Mouse (Mus musculus): ENCODE measurements around the gene 4632433K11Rik. TPM values are rescaled to one million over a fixed set of nuclear protein-coding genes. Genes with fewer than 3 reads are reported as not detected.
"Not testable (repeated sequence)": the region's sequence is repeated elsewhere in the genome, so short reads cannot be mapped to it uniquely, and the experiment has no call there.

4632433K11Rik gene
- polyA plus RNA-seq, 1 experiment from 2014 or later: not detected

DNA sequence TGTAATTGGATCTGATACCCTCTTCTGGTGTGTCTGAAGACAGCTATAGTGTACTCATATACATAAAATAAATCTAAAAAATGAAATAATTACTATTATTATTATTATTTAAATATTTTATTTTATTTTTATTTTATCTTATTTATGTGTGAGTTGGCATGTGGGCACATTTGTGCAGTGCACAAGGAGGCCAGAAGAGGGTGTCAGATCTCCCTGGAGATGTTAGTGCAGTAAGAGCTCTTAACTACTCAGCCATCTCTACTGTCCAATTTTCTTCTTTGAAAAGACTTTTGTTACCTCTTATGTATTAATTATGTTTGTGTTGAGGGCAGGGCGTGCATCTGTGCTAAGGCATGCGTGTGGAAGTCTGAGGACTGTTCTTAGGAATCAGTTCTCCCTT lies 34.0 kb upstream of the 4632433K11Rik start:
- no peak for ATAC-seq (ENCODE audit: low FRiP score, low TSS enrichment)
- no peak for DNase-seq
- 82% methylated on average over 2 of the region's 2 CpGs for WGBS

DNA sequence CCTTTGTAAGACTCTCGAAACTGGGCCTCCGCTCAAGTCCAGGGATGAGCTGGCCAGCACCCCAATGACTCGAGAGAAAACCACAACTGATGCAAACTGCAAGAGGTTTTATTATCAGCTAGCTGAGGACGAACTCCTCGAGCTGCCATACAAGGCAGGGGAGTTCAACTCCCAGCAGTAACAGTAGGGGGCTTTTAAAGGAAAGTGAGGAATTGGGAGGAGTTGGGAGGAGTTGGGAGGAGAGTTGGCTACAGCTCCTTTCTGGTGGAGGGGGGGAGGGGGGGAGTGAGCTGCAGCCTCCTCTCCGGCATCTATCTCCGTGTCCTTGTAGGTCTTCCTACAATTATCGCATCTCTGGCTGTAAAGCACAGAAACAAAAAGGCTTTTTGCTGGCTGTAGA lies 31.0 kb upstream of the 4632433K11Rik start:
- H3K4me3 ChIP-seq (replicated peaks; ENCODE audit: low read depth, low read length); H3K9me3 ChIP-seq (ENCODE audit: control insufficient read depth, low read length); H3K27me3 ChIP-seq (ENCODE audit: control insufficient read depth, insufficient read depth, low read length); H3K27ac ChIP-seq (replicated peaks; ENCODE audit: low read depth, low read length); DNase-seq; H3K4me2 ChIP-seq (ENCODE audit: low read length); H3K4me1 ChIP-seq (ENCODE audit: control insufficient read depth, insufficient read depth, low read length); ATAC-seq (ENCODE audit: low FRiP score, low TSS enrichment); H3K9ac ChIP-seq (replicated peaks; ENCODE audit: low read length): not testable (repeated sequence)
- peaks cover 13% of the 10 kb centered on the region for H3K36me3 ChIP-seq (ENCODE audit: control insufficient read depth, insufficient read depth, low read length)
- 75% methylated on average over 8 of the region's 8 CpGs for WGBS

More for the DNA sequence above, 34.0 kb upstream of the 4632433K11Rik start:
- no peaks in the 10 kb centered on the region for H3K9me3 ChIP-seq (ENCODE audit: control insufficient read depth, low read length)
- H3K4me2 ChIP-seq (ENCODE audit: low read length): no peak overlapping the region
- peaks cover 5% of the 10 kb centered on the region for H3K4me1 ChIP-seq (ENCODE audit: control insufficient read depth, insufficient read depth, low read length)
- H3K27ac ChIP-seq (replicated peaks; ENCODE audit: low read depth, low read length): no peak overlapping the region
- H3K27me3 ChIP-seq (ENCODE audit: control insufficient read depth, insufficient read depth, low read length): no peaks in the 10 kb centered on the region
- H3K9ac ChIP-seq (replicated peaks; ENCODE audit: low read length): no peak overlapping the region
- no peaks in the 10 kb centered on the region for H3K36me3 ChIP-seq (ENCODE audit: control insufficient read depth, insufficient read depth, low read length)
- H3K4me3 ChIP-seq (replicated peaks; ENCODE audit: low read depth, low read length): no peak overlapping the region

DNA sequence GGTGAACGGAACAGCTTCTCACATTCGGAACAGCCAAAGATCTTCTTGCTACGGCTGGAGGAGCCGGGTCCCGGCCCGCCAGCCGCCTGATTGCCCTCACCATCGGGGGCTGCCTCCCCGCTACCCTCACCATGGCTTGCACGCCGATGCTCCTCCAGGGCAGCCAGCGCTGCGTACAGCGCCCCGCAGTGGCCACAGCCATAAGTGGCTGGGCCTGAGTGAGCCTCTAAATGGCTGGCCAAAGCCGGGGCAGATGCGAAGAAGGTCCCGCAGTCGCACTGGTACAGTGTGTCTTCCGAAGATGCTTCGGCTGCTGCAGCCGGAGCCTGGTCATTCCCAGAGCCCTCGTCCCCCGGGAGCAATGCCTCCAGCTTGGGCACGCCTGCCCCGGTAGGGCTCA lies 25.7 kb upstream of the 4632433K11Rik start:
- no peaks in the 10 kb centered on the region for H3K9me3 ChIP-seq (ENCODE audit: control insufficient read depth, low read length)
- peaks cover 61% of the 10 kb centered on the region for H3K36me3 ChIP-seq (ENCODE audit: control insufficient read depth, insufficient read depth, low read length)
- 97% methylated on average over 26 of the region's 26 CpGs for WGBS
- H3K27me3 ChIP-seq (ENCODE audit: control insufficient read depth, insufficient read depth, low read length): no peaks in the 10 kb centered on the region
- no peak overlapping the region for H3K9ac ChIP-seq (replicated peaks; ENCODE audit: low read length)
- no peak overlapping the region for H3K4me2 ChIP-seq (ENCODE audit: low read length)
- DNase-seq: no peak
- H3K4me3 ChIP-seq (replicated peaks; ENCODE audit: low read depth, low read length): no peak overlapping the region
- no peak for ATAC-seq (ENCODE audit: low FRiP score, low TSS enrichment)
- no peaks in the 10 kb centered on the region for H3K4me1 ChIP-seq (ENCODE audit: control insufficient read depth, insufficient read depth, low read length)
- no peak overlapping the region for H3K27ac ChIP-seq (replicated peaks; ENCODE audit: low read depth, low read length)

DNA sequence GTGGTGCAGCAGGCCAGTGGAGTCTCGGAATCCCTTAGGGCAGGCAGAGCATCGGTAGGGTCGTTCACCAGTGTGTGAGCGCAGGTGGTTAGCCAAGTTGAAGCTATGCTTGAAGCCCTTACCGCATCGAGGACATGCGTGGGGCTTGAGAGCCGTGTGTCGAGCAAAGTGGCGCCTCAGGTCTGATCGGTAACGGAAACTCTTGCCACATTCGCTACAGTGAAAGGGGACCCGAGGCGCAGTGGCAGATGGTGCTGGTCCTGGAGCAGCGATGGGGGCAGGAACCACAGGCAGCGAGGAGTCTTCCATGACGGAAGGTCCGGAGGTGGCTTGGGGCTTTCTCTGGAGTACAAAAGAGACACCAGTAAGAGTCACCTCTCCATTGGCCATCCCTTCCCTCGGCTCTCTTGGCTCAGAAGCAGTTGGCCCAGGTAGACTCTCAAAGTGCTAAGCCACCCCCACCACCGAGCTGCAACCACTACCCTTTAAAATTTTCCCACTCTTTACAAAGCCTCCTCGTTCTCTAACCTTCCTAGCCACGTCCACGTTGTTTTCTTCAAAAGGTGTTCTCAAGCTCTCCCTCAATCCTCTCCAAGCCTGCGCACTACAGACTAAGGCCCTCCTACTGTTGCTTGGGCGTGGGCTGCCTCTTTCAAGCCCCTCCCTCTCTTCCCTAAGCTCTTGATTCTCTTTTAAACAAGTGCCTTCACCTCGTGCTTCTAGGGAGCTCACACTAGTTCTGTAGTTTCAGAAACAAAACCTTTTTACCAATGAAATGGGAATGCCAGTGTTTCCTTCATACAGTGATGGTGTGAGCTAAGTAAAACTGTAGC lies 21.0 kb upstream of the 4632433K11Rik start:
- no peaks in the 10 kb centered on the region for H3K9me3 ChIP-seq (ENCODE audit: control insufficient read depth, low read length)
- DNase-seq (no peak), ATAC-seq (ENCODE audit: low FRiP score, low TSS enrichment) (no peak)
- H3K36me3 ChIP-seq (ENCODE audit: control insufficient read depth, insufficient read depth, low read length): peaks cover 48% of the 10 kb centered on the region
- no peak overlapping the region for H3K9ac ChIP-seq (replicated peaks; ENCODE audit: low read length)
- 93% methylated on average over 27 of the region's 27 CpGs for WGBS
- no peaks in the 10 kb centered on the region for H3K4me1 ChIP-seq (ENCODE audit: control insufficient read depth, insufficient read depth, low read length)
- no peaks in the 10 kb centered on the region for H3K27me3 ChIP-seq (ENCODE audit: control insufficient read depth, insufficient read depth, low read length)
- H3K4me3 ChIP-seq (replicated peaks; ENCODE audit: low read depth, low read length): no peak overlapping the region
- H3K27ac ChIP-seq (replicated peaks; ENCODE audit: low read depth, low read length): no peak overlapping the region
- H3K4me2 ChIP-seq (ENCODE audit: low read length): no peak overlapping the region

DNA sequence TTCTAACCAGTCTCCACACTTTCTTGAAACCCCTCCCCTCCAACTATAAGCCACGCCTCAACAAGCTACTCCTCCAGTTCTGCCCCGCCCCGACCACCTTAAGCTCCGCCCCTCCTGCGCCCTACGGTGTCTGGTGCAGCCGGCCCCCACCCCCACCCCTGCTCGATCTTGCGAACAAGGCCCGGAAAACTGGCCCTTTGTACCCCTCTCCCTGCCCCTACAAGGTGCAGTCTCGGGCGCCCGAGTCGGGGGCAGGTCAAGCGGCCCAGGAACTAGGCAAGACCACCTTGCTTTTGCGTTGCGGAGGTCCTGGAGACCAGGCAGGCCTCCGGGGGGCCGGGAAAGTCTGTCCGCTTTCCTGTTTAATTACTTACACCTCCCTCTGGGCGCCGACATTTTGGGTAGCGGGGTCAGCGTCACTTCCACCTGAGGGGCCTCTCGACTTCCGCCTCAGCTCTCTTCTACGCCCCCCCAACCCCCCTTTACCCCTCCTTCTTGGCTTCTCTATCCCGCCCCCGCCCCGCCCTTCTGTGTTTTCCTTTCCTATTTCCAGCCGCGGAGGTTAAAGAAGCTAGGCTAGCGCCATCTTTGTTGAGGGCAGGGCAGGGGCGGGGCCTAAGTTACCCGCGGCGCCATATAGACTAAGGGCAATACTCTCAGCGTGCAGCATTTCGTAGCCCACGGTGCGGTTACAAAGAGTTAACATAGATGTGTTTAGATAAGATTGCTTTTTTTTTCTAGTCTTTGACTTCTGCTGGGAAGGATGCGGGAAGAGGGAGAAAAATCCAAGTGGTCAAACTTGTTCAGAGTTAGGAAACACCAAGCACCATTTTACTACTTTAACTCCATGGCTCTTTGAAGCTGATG lies 19.4 kb upstream of the 4632433K11Rik start, which contains the start of the genes Zfp524 and Fiz1:
Gene Zfp524, plus strand, starts transcription at position 165 of the 867 bp plus-strand sequence.
Gene Fiz1, minus strand, starts transcription at position 447 of the 867 bp plus-strand sequence.
- H3K4me3 ChIP-seq (replicated peaks; ENCODE audit: low read depth, low read length): peak within 1 kb of the TSS; percentile 74
- 0 out of 2 replicates have a peak, but pooled peaks cover 1% of the 10 kb centered on the region for H3K4me1 ChIP-seq (ENCODE audit: control insufficient read depth, insufficient read depth, low read length)
- ATAC-seq (ENCODE audit: low FRiP score, low TSS enrichment): peak; percentile 85
- no peaks in the 10 kb centered on the region for H3K27me3 ChIP-seq (ENCODE audit: control insufficient read depth, insufficient read depth, low read length)
- peak; percentile 99 for DNase-seq
- no peaks in the 10 kb centered on the region for H3K9me3 ChIP-seq (ENCODE audit: control insufficient read depth, low read length)
- WGBS: under 1% methylated on average over 42 of the region's 42 CpGs
- peak within 1 kb of the TSS; percentile 73 for H3K9ac ChIP-seq (replicated peaks; ENCODE audit: low read length)
- peak within 1 kb of the TSS; percentile 97 for H3K27ac ChIP-seq (replicated peaks; ENCODE audit: low read depth, low read length)
- H3K36me3 ChIP-seq (ENCODE audit: control insufficient read depth, insufficient read depth, low read length): peaks cover 32% of the 10 kb centered on the region
- peak within 1 kb of the TSS; percentile 64 for H3K4me2 ChIP-seq (ENCODE audit: low read length)

DNA sequence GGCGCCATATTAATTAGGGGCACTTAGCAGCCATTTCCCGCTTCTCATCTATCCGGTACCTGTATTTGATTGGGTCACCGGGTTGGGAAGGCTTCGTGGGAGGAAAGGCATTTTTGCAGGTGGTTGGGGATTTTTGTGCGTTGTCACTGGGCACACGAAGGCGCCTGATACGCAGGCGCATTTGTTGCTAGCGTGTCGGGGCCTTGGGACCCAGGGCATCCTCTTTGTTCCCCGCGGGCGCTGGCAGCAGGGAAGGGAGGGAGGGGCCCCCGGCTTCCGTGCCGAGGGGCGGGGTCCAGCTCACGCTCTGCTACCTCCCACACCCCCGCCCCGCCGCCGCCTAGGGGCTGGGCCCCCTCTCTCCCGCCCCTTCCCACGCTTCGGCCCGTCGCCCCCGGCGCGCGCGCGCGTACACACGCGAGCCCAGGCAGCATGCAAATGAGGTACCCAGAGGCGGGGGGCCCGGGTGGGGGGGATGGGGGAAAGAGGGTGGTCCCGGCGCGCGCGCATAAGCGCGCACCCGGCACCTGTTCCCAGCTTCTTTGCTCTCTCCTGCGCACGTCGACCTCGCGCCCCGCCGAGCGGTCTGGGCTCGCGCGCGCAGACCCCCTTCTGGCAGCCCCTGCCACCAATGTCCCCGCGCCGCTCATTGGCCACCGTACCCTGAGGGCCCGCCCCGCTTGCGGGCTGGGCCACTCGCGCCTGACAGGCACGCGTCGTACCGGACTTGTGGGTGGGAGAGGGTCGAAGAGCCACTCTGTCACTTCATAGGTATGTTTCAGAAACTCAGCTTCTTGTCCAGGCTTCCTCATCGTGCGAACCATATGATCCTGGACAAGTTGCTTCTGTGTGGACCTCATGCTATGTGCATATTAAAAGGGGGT lies 18.6 kb upstream of the 4632433K11Rik start, which contains the start of gene Gm44973:
Gene Gm44973, plus strand, starts transcription at position 379 of the 884 bp plus-strand sequence.
- Histone ChIP-seq H3K27me3 (ENCODE audit: control insufficient read depth, insufficient read depth, low read length) (no peaks in the 10 kb centered on the region), H3K9ac (replicated peaks; ENCODE audit: low read length) (peak within 1 kb of the TSS; percentile 73), H3K4me3 (replicated peaks; ENCODE audit: low read depth, low read length) (peak within 1 kb of the TSS; percentile 74), H3K4me2 (ENCODE audit: low read length) (peak within 1 kb of the TSS; percentile 64), H3K36me3 (ENCODE audit: control insufficient read depth, insufficient read depth, low read length) (peaks cover 23% of the 10 kb centered on the region), H3K4me1 (ENCODE audit: control insufficient read depth, insufficient read depth, low read length) (0 out of 2 replicates have a peak, but pooled peaks cover 3% of the 10 kb centered on the region), H3K9me3 (ENCODE audit: control insufficient read depth, low read length) (no peaks in the 10 kb centered on the region), H3K27ac (replicated peaks; ENCODE audit: low read depth, low read length) (peak within 1 kb of the TSS; percentile 97)
- peak; percentile 81 for ATAC-seq (ENCODE audit: low FRiP score, low TSS enrichment)
- peak; percentile 97 for DNase-seq
- under 1% methylated on average over 58 of the region's 76 CpGs for WGBS

DNA sequence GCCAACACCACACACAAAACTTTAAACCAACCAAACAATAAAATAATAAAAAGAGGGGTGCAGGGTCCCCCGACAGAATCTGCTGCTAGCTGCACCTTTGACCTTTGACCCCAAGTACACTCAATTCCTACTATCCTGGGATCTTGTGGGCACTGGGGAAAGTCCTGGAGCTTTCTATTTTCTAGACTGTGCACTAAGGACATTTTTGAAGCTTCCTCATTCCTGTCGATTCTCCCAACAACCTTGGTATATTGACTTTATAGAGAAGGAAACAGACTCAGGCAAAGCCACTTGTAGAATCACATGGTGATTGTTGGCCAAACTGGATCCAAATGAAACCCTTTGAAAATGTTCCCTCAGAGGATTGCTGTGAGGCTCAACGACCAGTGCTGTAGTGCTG lies 17.9 kb upstream of the 4632433K11Rik start:
- ATAC-seq (ENCODE audit: low FRiP score, low TSS enrichment): no peak
- WGBS: 64% methylated on average over 3 of the region's 3 CpGs
- H3K4me1 ChIP-seq (ENCODE audit: control insufficient read depth, insufficient read depth, low read length): peaks cover 5% of the 10 kb centered on the region

DNA sequence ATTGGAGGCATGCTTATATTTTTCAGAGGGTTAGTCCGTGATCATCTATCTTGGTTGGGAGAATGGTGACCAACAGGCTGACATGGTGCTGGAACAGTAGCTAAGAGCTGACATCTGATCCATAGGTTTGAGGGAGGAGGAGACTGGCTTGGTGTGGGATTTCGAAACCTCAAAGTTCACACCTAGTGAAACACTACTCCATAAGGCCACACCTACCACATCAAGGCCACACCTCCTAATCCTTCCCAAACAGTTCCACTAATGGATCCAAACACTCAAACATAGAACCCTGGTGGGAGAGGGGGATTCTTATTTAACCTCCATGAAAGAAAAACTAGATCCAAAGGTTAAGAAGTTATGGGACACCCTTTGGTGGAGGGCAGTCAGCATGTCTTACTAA lies 17.0 kb upstream of the 4632433K11Rik start:
- Histone ChIP-seq H3K36me3 (ENCODE audit: control insufficient read depth, insufficient read depth, low read length) (peaks cover 7% of the 10 kb centered on the region), H3K27me3 (ENCODE audit: control insufficient read depth, insufficient read depth, low read length) (no peaks in the 10 kb centered on the region), H3K4me3 (replicated peaks; ENCODE audit: low read depth, low read length) (no peak overlapping the region), H3K9me3 (ENCODE audit: control insufficient read depth, low read length) (no peaks in the 10 kb centered on the region), H3K4me1 (ENCODE audit: control insufficient read depth, insufficient read depth, low read length) (peaks cover 12% of the 10 kb centered on the region), H3K27ac (replicated peaks; ENCODE audit: low read depth, low read length) (no peak overlapping the region), H3K4me2 (ENCODE audit: low read length) (no peak overlapping the region), H3K9ac (replicated peaks; ENCODE audit: low read length) (no peak overlapping the region)
- WGBS: 98% methylated on average over 2 of the region's 2 CpGs
- ATAC-seq (ENCODE audit: low FRiP score, low TSS enrichment): no peak
- DNase-seq: no peak

More for the DNA sequence above, 17.9 kb upstream of the 4632433K11Rik start:
- peaks cover 16% of the 10 kb centered on the region for H3K36me3 ChIP-seq (ENCODE audit: control insufficient read depth, insufficient read depth, low read length)
- no peaks in the 10 kb centered on the region for H3K27me3 ChIP-seq (ENCODE audit: control insufficient read depth, insufficient read depth, low read length)
- no peak for DNase-seq
- H3K9me3 ChIP-seq (ENCODE audit: control insufficient read depth, low read length): no peaks in the 10 kb centered on the region
- H3K9ac ChIP-seq (replicated peaks; ENCODE audit: low read length): peak overlapping the region; percentile 64
- peak overlapping the region; percentile 97 for H3K27ac ChIP-seq (replicated peaks; ENCODE audit: low read depth, low read length)
- peak overlapping the region; percentile 64 for H3K4me2 ChIP-seq (ENCODE audit: low read length)
- H3K4me3 ChIP-seq (replicated peaks; ENCODE audit: low read depth, low read length): peak overlapping the region; percentile 74

Measured in midbrain, embryonic 14.5 days (tissue).